21 mouse cellular contexts compared by ENCODE assay signal in the genomic region with DNA sequence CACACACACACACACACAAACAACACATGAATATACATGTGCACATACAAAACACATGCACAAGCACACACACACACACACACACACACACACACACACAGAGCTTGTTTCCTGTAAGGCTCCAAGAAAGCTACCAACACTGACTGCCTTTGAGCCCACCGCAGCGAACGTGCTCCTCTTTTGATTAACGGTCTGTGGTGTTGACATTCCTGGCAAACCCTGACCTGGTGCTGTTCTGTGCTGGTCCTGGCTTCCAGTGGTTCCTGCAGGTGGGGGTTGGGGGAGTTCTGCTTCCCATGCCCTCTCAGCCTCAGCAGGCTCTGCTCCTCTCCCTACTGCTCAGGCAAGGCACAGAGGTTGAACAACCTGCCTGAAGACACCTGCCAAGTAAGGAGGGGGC. TPM values are rescaled to one million over a fixed set of nuclear protein-coding genes. Genes with fewer than 3 reads are reported as not detected.
A peak's percentile ranks its signal among the peaks of the same experiment; 100 is the strongest.
DNase-seq lines count a peak whose midpoint lies in the region; ATAC-seq and TF ChIP-seq lines count a peak whose summit lies in the region.
"Had no signal": no experiment of that assay in that cellular context is flagged by ENCODE, and none has a peak within 500 bp of the region (broad histone marks: within the 10 kb centered on the region; RNA-seq: fewer than 3 reads in every experiment).

No protein-coding gene starts in this region.

- H3K9me3 ChIP-seq in forebrain, embryonic 12.5 days: no peaks in the 10 kb centered on the region
- H3K9me3 ChIP-seq in forebrain, postnatal 0 days (ENCODE audit: low read length): no peaks in the 10 kb centered on the region
- H3K9me3 ChIP-seq in kidney, embryonic 15.5 days (replicated peaks): no peaks in the 10 kb centered on the region
- no peaks in the 10 kb centered on the region for H3K9me3 ChIP-seq in neural tube, embryonic 13.5 days
- H3K9me3 ChIP-seq in neural tube, embryonic 15.5 days (replicated peaks): no peaks in the 10 kb centered on the region
- no peaks in the 10 kb centered on the region for H3K9me3 ChIP-seq in midbrain, embryonic 15.5 days
- H3K9me3 ChIP-seq: embryonic facial prominence, embryonic 15.5 days; limb, embryonic 12.5 days; liver, embryonic 15.5 days; neural tube, embryonic 12.5 days had no signal

- no peak for ATAC-seq in forebrain, embryonic 12.5 days (ENCODE audit: low FRiP score)
- no peak for ATAC-seq in forebrain, postnatal 0 days
- 0 out of 2 replicates have a peak, but pooled peaks have one; percentile 24 for ATAC-seq in kidney, embryonic 15.5 days (replicated peaks; ENCODE audit: low FRiP score)
- ATAC-seq in neural tube, embryonic 13.5 days (ENCODE audit: low read depth): no peak
- no peak for ATAC-seq in neural tube, embryonic 15.5 days (ENCODE audit: low FRiP score)
- ATAC-seq in midbrain, embryonic 15.5 days (replicated peaks): no peak

- no peak overlapping the region for H3K4me2 ChIP-seq in forebrain, embryonic 12.5 days
- H3K4me2 ChIP-seq in forebrain, postnatal 0 days (ENCODE audit: low read depth): no peak overlapping the region
- no peak overlapping the region for H3K4me2 ChIP-seq in kidney, embryonic 15.5 days
- no peak overlapping the region for H3K4me2 ChIP-seq in neural tube, embryonic 13.5 days
- H3K4me2 ChIP-seq in neural tube, embryonic 15.5 days: no peak overlapping the region
- no peak overlapping the region for H3K4me2 ChIP-seq in midbrain, embryonic 15.5 days
- H3K4me2 ChIP-seq: embryonic facial prominence, embryonic 15.5 days; limb, embryonic 12.5 days; liver, embryonic 15.5 days; neural tube, embryonic 12.5 days had no signal

- DNase-seq in forebrain, postnatal 0 days: no peak
- DNase-seq in kidney, adult 11 months: no peak
- DNase-seq in layer of hippocampus, adult 8-10 months (ENCODE audit: low spot score in 2 of 2): no peak
- DNase-seq: adrenal gland, adult 8-10 months; cerebellum, adult 8-10 months; gastrocnemius, postnatal 25 days; heart, adult 2 months; kidney, adult 9 months; lung, postnatal 10 days; thymus, postnatal 36 days had no signal

- H3K4me3 ChIP-seq in forebrain, embryonic 12.5 days (replicated peaks): no peak overlapping the region
- H3K4me3 ChIP-seq in forebrain, postnatal 0 days (ENCODE audit: low read depth, low read length): no peak overlapping the region
- H3K4me3 ChIP-seq in kidney, embryonic 15.5 days (replicated peaks): no peak overlapping the region
- no peak overlapping the region for H3K4me3 ChIP-seq in neural tube, embryonic 13.5 days
- no peak overlapping the region for H3K4me3 ChIP-seq in neural tube, embryonic 15.5 days (replicated peaks)
- H3K4me3 ChIP-seq in midbrain, embryonic 15.5 days: no peak overlapping the region
- H3K4me3 ChIP-seq: embryonic facial prominence, embryonic 15.5 days; heart, adult 2 months; limb, embryonic 12.5 days; liver, embryonic 15.5 days; neural tube, embryonic 12.5 days had no signal

- 0 out of 2 replicates have a peak overlapping the region, but pooled peaks have one; percentile 50 for H3K27ac ChIP-seq in forebrain, embryonic 12.5 days
- no peak overlapping the region for H3K27ac ChIP-seq in forebrain, postnatal 0 days (ENCODE audit: low read depth, low read length)
- no peak overlapping the region for H3K27ac ChIP-seq in kidney, embryonic 15.5 days
- peak overlapping the region; percentile 33; the same call in 1 of the 2 replicates for H3K27ac ChIP-seq in neural tube, embryonic 13.5 days (replicated peaks)
- no peak overlapping the region for H3K27ac ChIP-seq in neural tube, embryonic 15.5 days (replicated peaks)
- peak overlapping the region; percentile 38; the same call in 1 of the 2 replicates for H3K27ac ChIP-seq in midbrain, embryonic 15.5 days
- H3K27ac ChIP-seq: embryonic facial prominence, embryonic 15.5 days; heart, adult 2 months; limb, embryonic 12.5 days; liver, embryonic 15.5 days; neural tube, embryonic 12.5 days had no signal

- H3K9ac ChIP-seq in forebrain, embryonic 12.5 days: no peak overlapping the region
- no peak overlapping the region for H3K9ac ChIP-seq in forebrain, postnatal 0 days
- no peak overlapping the region for H3K9ac ChIP-seq in kidney, embryonic 15.5 days
- no peak overlapping the region for H3K9ac ChIP-seq in neural tube, embryonic 13.5 days
- H3K9ac ChIP-seq in neural tube, embryonic 15.5 days (replicated peaks): no peak overlapping the region
- H3K9ac ChIP-seq in midbrain, embryonic 15.5 days: no peak overlapping the region
- H3K9ac ChIP-seq: embryonic facial prominence, embryonic 15.5 days; limb, embryonic 12.5 days; liver, embryonic 15.5 days; neural tube, embryonic 12.5 days had no signal

- H3K4me1 ChIP-seq in forebrain, embryonic 12.5 days: peaks cover 53% of the 10 kb centered on the region
- H3K4me1 ChIP-seq in forebrain, postnatal 0 days (ENCODE audit: insufficient read depth): peaks cover 5% of the 10 kb centered on the region; the same call in 1 of the 2 replicates
- peaks cover 40% of the 10 kb centered on the region for H3K4me1 ChIP-seq in kidney, embryonic 15.5 days
- peaks cover 49% of the 10 kb centered on the region for H3K4me1 ChIP-seq in neural tube, embryonic 13.5 days (replicated peaks)
- peaks cover 35% of the 10 kb centered on the region for H3K4me1 ChIP-seq in neural tube, embryonic 15.5 days
- peaks cover 45% of the 10 kb centered on the region for H3K4me1 ChIP-seq in midbrain, embryonic 15.5 days

- 57% methylated on average over 4 of the region's 4 CpGs for WGBS in forebrain, embryonic 12.5 days
- WGBS in forebrain, postnatal 0 days: 34% methylated on average over 4 of the region's 4 CpGs
- 5% methylated on average over 4 of the region's 4 CpGs for WGBS in kidney, embryonic 15.5 days
- WGBS in neural tube, embryonic 13.5 days: 38% methylated on average over 4 of the region's 4 CpGs
- WGBS in neural tube, embryonic 15.5 days: 40% methylated on average over 4 of the region's 4 CpGs
- 43% methylated on average over 4 of the region's 4 CpGs for WGBS in midbrain, embryonic 15.5 days

- H3K27me3 ChIP-seq in forebrain, embryonic 12.5 days: peaks cover 7% of the 10 kb centered on the region; the same call in 1 of the 2 replicates
- no peaks in the 10 kb centered on the region for H3K27me3 ChIP-seq in forebrain, postnatal 0 days (ENCODE audit: insufficient read depth, low read length)
- peaks cover 2% of the 10 kb centered on the region; the same call in 1 of the 2 replicates for H3K27me3 ChIP-seq in kidney, embryonic 15.5 days
- H3K27me3 ChIP-seq in neural tube, embryonic 13.5 days: no peaks in the 10 kb centered on the region
- H3K27me3 ChIP-seq in neural tube, embryonic 15.5 days (replicated peaks): no peaks in the 10 kb centered on the region
- no peaks in the 10 kb centered on the region for H3K27me3 ChIP-seq in midbrain, embryonic 15.5 days (replicated peaks)
- H3K27me3 ChIP-seq: embryonic facial prominence, embryonic 15.5 days; limb, embryonic 12.5 days; neural tube, embryonic 12.5 days had no signal

- no peak for TF ChIP-seq CTCF in forebrain, postnatal 0 days (IDR thresholded peaks at IDR 0.05; ENCODE audit: low read depth)

- H3K36me3 ChIP-seq in forebrain, embryonic 12.5 days (replicated peaks): no peaks in the 10 kb centered on the region
- H3K36me3 ChIP-seq in forebrain, postnatal 0 days (ENCODE audit: insufficient read depth): no peaks in the 10 kb centered on the region
- H3K36me3 ChIP-seq in kidney, embryonic 15.5 days: no peaks in the 10 kb centered on the region
- no peaks in the 10 kb centered on the region for H3K36me3 ChIP-seq in neural tube, embryonic 13.5 days
- no peaks in the 10 kb centered on the region for H3K36me3 ChIP-seq in neural tube, embryonic 15.5 days
- no peaks in the 10 kb centered on the region for H3K36me3 ChIP-seq in midbrain, embryonic 15.5 days (replicated peaks)
- H3K36me3 ChIP-seq: embryonic facial prominence, embryonic 15.5 days; limb, embryonic 12.5 days; liver, embryonic 15.5 days; neural tube, embryonic 12.5 days had no signal

RNA-seq across cellular contexts. Expression of a gene that starts 45.1 kb away (rescaled TPM):
- not detected in 2 replicates for polyA plus RNA-seq in forebrain, embryonic 12.5 days (2016; fragmentation: Nextera tagmentation; extraction: Ambion mirVana)
- total RNA-seq in forebrain, postnatal 0 days (2014; rRNA removed): not detected in 2 replicates
- polyA plus RNA-seq in forebrain, postnatal 0 days (2015; fragmentation: Nextera tagmentation; extraction: Ambion mirVana): not detected in 2 replicates
- polyA plus RNA-seq in kidney, embryonic 15.5 days (2015; fragmentation: Nextera tagmentation; extraction: Ambion mirVana): 0.06 TPM in 1 of 2 replicates, not detected in the other
- 0.29 TPM in 1 of 2 replicates, not detected in the other for polyA plus RNA-seq in neural tube, embryonic 13.5 days (2015; fragmentation: Nextera tagmentation; extraction: Ambion mirVana)
- 0.19 TPM in 1 of 2 replicates, not detected in the other for polyA plus RNA-seq in neural tube, embryonic 15.5 days (2015; fragmentation: Nextera tagmentation; extraction: Ambion mirVana)
- polyA plus RNA-seq in midbrain, embryonic 15.5 days (2015; fragmentation: Nextera tagmentation; extraction: Ambion mirVana): not detected in 2 replicates
- total RNA-seq in layer of hippocampus, adult 8-10 months (2022): 1 to 10 TPM in 1 of 4 experiments, under 1 TPM in 2, not detected in 1; 0.14 to 1.3 (median 0.82) TPM
- total RNA-seq: CH12.LX; megakaryocyte, adult 5-6 weeks had no signal
- polyA plus RNA-seq: limb, embryonic 12.5 days; neural tube, embryonic 12.5 days had no signal

RNA-seq across cellular contexts. Expression of a gene that starts 47.0 kb away (rescaled TPM):
- polyA plus RNA-seq in forebrain, embryonic 12.5 days (2016; fragmentation: Nextera tagmentation; extraction: Ambion mirVana): 119 and 123 TPM in 2 replicates
- 391 and 470 TPM in 2 replicates for total RNA-seq in forebrain, postnatal 0 days (2014; rRNA removed)
- 105 and 135 TPM in 2 replicates for polyA plus RNA-seq in forebrain, postnatal 0 days (2015; fragmentation: Nextera tagmentation; extraction: Ambion mirVana)
- 41.6 and 47.7 TPM in 2 replicates for polyA plus RNA-seq in kidney, embryonic 15.5 days (2015; fragmentation: Nextera tagmentation; extraction: Ambion mirVana)
- 136 and 156 TPM in 2 replicates for polyA plus RNA-seq in neural tube, embryonic 13.5 days (2015; fragmentation: Nextera tagmentation; extraction: Ambion mirVana)
- 103 and 120 TPM in 2 replicates for polyA plus RNA-seq in neural tube, embryonic 15.5 days (2015; fragmentation: Nextera tagmentation; extraction: Ambion mirVana)
- 181 and 185 TPM in 2 replicates for polyA plus RNA-seq in midbrain, embryonic 15.5 days (2015; fragmentation: Nextera tagmentation; extraction: Ambion mirVana)
- 100 to 1,000 TPM; 200 to 279 (median 237) TPM for total RNA-seq in layer of hippocampus, adult 8-10 months (2022)

RNA-seq across cellular contexts. Expression of a gene that starts 57.2 kb away (rescaled TPM):
- polyA plus RNA-seq in forebrain, embryonic 12.5 days (2016; fragmentation: Nextera tagmentation; extraction: Ambion mirVana): not detected in 2 replicates
- total RNA-seq in forebrain, postnatal 0 days (2014; rRNA removed): 6.6 TPM in 1 of 2 replicates, not detected in the other
- 0.55 and 0.99 TPM in 2 replicates for polyA plus RNA-seq in forebrain, postnatal 0 days (2015; fragmentation: Nextera tagmentation; extraction: Ambion mirVana)
- 0.17 TPM in 1 of 2 replicates, not detected in the other for polyA plus RNA-seq in kidney, embryonic 15.5 days (2015; fragmentation: Nextera tagmentation; extraction: Ambion mirVana)
- 0.41 and 0.43 TPM in 2 replicates for polyA plus RNA-seq in neural tube, embryonic 13.5 days (2015; fragmentation: Nextera tagmentation; extraction: Ambion mirVana)
- polyA plus RNA-seq in neural tube, embryonic 15.5 days (2015; fragmentation: Nextera tagmentation; extraction: Ambion mirVana): 0.28 and 0.37 TPM in 2 replicates
- polyA plus RNA-seq in midbrain, embryonic 15.5 days (2015; fragmentation: Nextera tagmentation; extraction: Ambion mirVana): 0.14 and 0.15 TPM in 2 replicates
- total RNA-seq in layer of hippocampus, adult 8-10 months (2022): under 1 TPM in 1 of 4 experiments, not detected in 3; 0.32 TPM
- total RNA-seq: CH12.LX; gastrocnemius, postnatal 25 days had no signal
- polyA plus RNA-seq: limb, embryonic 12.5 days had no signal

Comparison
In these comparisons a context has a peak if more than half of its experiments do, and no peak if none do; other contexts are left out.
1. H3K27ac ChIP-seq: peak in forebrain, embryonic 12.5 days (single experiment), neural tube, embryonic 13.5 days (single experiment) and midbrain, embryonic 15.5 days (single experiment); none in forebrain, postnatal 0 days (single experiment), kidney, embryonic 15.5 days (single experiment) and neural tube, embryonic 15.5 days (single experiment).